Mouse (Mus musculus): ENCODE measurements around the gene Mrpl51.

Gene Mrpl51

GRCm38 (mm10) chr6:125195541-125196075, 4.0 kb downstream of the Mrpl51 start:
- no peak for DNase-seq

GRCm38 (mm10) chr6:125196301-125196700, 4.7 kb downstream of the Mrpl51 start:
- DNase-seq = no peak

- DNase-seq = no peak
Observed at GRCm38 (mm10) chr6:125197166-125197565, 5.6 kb downstream of the Mrpl51 start.

GRCm38 (mm10) chr6:125210436-125210835, 18.8 kb downstream of the Mrpl51 start:
- DNase-seq = no peak

GRCm38 (mm10) chr6:125212621-125213020, 21.0 kb downstream of the Mrpl51 start:
- no peak for DNase-seq

- DNase-seq = no peak
Observed at GRCm38 (mm10) chr6:125213129-125213528, 21.5 kb downstream of the Mrpl51 start.

- no peak for DNase-seq
Observed at GRCm38 (mm10) chr6:125213715-125214114, 22.1 kb downstream of the Mrpl51 start.

GRCm38 (mm10) chr6:125215148-125215954, 23.8 kb downstream of the Mrpl51 start, which contains the start of gene Vamp1:
TSS of gene Vamp1 (plus strand) at chr6:125215551.
- DNase-seq = peak; percentile 92

- DNase-seq = no peak
Observed at GRCm38 (mm10) chr6:125216898-125217297, 25.3 kb downstream of the Mrpl51 start.

GRCm38 (mm10) chr6:125217899-125218298, 26.3 kb downstream of the Mrpl51 start:
- DNase-seq = no peak

GRCm38 (mm10) chr6:125218963-125219362, 27.4 kb downstream of the Mrpl51 start:
- peak; percentile 79 for DNase-seq

- peak; percentile 55 for DNase-seq
Observed at GRCm38 (mm10) chr6:125221115-125221745, 29.6 kb downstream of the Mrpl51 start.

- DNase-seq = peak; percentile 85
Observed at GRCm38 (mm10) chr6:125222146-125222545, 30.5 kb downstream of the Mrpl51 start.

GRCm38 (mm10) chr6:125222577-125222976, 31.0 kb downstream of the Mrpl51 start:
- peak; percentile 64 for DNase-seq

GRCm38 (mm10) chr6:125225518-125226115, 34.0 kb downstream of the Mrpl51 start:
- DNase-seq = peak; percentile 77

GRCm38 (mm10) chr6:125230571-125230970, 39.0 kb downstream of the Mrpl51 start:
- DNase-seq = peak; percentile 59

- DNase-seq = peak; percentile 84
Observed at GRCm38 (mm10) chr6:125231117-125232044, 39.8 kb downstream of the Mrpl51 start, which contains the start of gene Tapbpl. TSS of gene Tapbpl (minus strand) at chr6:125231860.

GRCm38 (mm10) chr6:125232045-125232437, 40.4 kb downstream of the Mrpl51 start:
- DNase-seq = peak; percentile 61

GRCm38 (mm10) chr6:125232516-125232915, 40.9 kb downstream of the Mrpl51 start:
- peak; percentile 28 for DNase-seq

GRCm38 (mm10) chr6:125233816-125234519, 42.4 kb downstream of the Mrpl51 start:
- DNase-seq = peak; percentile 43

- peak; percentile 37 for DNase-seq
Observed at GRCm38 (mm10) chr6:125234520-125234828, 42.9 kb downstream of the Mrpl51 start.

- peak; percentile 71 for DNase-seq
Observed at GRCm38 (mm10) chr6:125236341-125236740, 44.7 kb downstream of the Mrpl51 start.

All from thymus, postnatal 4 days (tissue).